Mouse (Mus musculus): Measurements from ENCODE around the gene Tmpo.

DNA sequence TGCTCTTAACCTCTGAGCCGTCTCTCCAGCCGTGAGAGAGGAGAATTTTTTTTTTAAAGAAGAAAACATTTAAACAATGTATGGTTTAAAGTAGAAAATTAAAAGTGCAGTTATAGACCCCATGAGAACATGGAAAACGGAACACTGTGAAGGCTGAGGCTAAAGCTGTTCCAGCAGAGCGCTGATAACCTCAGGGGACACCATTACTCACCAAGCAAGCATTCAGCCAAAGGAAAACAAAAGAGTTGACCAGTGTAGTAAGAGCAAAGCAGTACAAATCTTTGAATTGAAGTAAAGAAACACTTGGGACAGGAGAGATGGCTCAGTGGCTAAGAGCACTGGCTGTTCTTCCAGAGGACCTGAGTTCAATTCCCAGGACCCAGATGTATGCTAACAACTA lies 49.3 kb upstream of the Tmpo start:
- TF ChIP-seq CTCF (conservative IDR thresholded peaks at IDR 0.05; ENCODE audit: low read length) (no peak), POU5F1 (IDR thresholded peaks at IDR 0.05; ENCODE audit: borderline replicate concordance, low read length) (no peak)
